Mouse (Mus musculus) bone marrow macrophage, adult 2 months (primary cell): Measurements from ENCODE around the gene Akap2.

ENCODE experiments used
- CTCF ChIP-seq: IDR thresholded peaks from 2 replicates; pipeline ENCODE4 v1.5.1; 2012; ENCODE audit warnings: low read depth, mild to moderate bottlenecking, low read length, moderate library complexity
- POLR2A ChIP-seq: IDR thresholded peaks from 2 replicates; pipeline ENCODE4 v1.6.1; 2012; ENCODE audit warnings: mild to moderate bottlenecking, low read depth, low read length, borderline replicate concordance

DNA sequence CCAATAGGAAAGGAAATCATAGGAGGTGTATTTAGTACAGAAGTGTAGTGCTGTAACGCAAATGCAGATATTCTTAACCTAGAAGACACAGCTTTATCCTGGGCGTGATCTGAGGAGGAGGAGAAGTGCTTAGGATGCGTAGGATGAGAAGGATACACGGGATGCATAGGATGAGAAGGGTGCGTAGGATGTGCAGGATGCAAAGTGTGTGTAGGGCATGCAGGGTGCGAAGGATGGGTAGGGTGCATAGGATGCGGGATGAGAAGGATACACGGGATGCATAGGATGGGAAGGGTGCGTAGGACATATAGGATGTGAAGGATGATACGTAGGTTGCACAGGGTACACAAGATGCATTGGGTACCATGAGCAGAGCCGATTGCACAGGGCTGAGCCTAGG, 20.5 kb upstream of the Akap2 start:
- TF ChIP-seq POLR2A (no peak), CTCF (no peak)
